Mouse (Mus musculus): ENCODE results near the gene Map3k13. TPM values are rescaled to one million over a fixed set of nuclear protein-coding genes. Genes with fewer than 3 reads are reported as not detected.
"Not testable (repeated sequence)": the region's sequence is repeated elsewhere in the genome, so short reads cannot be mapped to it uniquely, and the experiment has no call there.

Gene Map3k13
- total and polyA plus RNA-seq, 3 experiments: 0.23 to 0.82 TPM; not detected in 1

DNA sequence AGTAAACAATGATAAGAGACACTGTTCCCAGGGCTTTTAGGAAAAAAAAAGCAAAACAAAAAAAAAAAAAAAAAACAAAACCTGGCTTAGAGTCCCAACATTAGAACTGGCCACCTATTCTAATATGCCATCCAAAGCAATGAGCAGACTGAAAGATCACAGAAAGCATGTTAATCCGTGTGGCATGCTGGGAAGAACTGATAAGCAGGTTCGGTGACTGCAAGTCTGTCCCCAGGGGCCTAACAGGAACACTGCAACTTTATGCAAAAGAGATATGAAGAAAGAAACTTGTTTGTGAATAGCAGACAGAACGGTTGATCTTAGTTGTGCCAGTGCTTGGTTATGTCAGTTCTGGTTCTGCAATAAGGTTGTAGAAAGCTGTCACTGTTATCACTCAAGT, 2.4 kb upstream of the Map3k13 start (continued):
- TF ChIP-seq TAL1 (IDR thresholded peaks at IDR 0.05; ENCODE audit: low read length) (peak; percentile 85), POLR2AphosphoS2 (IDR thresholded peaks at IDR 0.05; ENCODE audit: low read length) (no peak), MAFK (IDR thresholded peaks at IDR 0.05; ENCODE audit: borderline replicate concordance, low read depth, low read length) (no peak), HCFC1 (IDR thresholded peaks at IDR 0.05; ENCODE audit: low read depth, low read length) (peak; percentile 64; the same call in 1 of the 2 replicates), MYC (IDR thresholded peaks at IDR 0.05; ENCODE audit: low read depth, low read length) (peak; percentile 87), ZNF384 (IDR thresholded peaks at IDR 0.05; ENCODE audit: low read depth, low read length) (peak; percentile 84), NELFE (IDR thresholded peaks at IDR 0.05; ENCODE audit: low read depth, low read length) (no peak), GABPA (IDR thresholded peaks at IDR 0.05; ENCODE audit: low read depth, low read length) (no peak), ELF1 (IDR thresholded peaks at IDR 0.05; ENCODE audit: low read depth, low read length) (no peak), TCF12 (IDR thresholded peaks at IDR 0.05; ENCODE audit: low read depth, low read length) (peak; percentile 81), POLR2A (IDR thresholded peaks at IDR 0.05; ENCODE audit: control insufficient read depth in 1 of 2, insufficient read depth in 1 of 2, low read depth in 1 of 2, low read length in 2 of 2, poor library complexity in 1 of 2) (no peak; a peak in 1 of 4 replicates), CHD2 (IDR thresholded peaks at IDR 0.05; ENCODE audit: low read length) (no peak), USF1 (IDR thresholded peaks at IDR 0.05; ENCODE audit: low read depth, low read length) (no peak), POLR2AphosphoS5 (IDR thresholded peaks at IDR 0.05; ENCODE audit: borderline replicate concordance, low read depth, low read length) (no peak), TBP (IDR thresholded peaks at IDR 0.05; ENCODE audit: low read depth, low read length) (peak; percentile 34; the same call in 1 of the 2 replicates), SIN3A (IDR thresholded peaks at IDR 0.05; ENCODE audit: low read length) (peak; percentile 69), EP300 (IDR thresholded peaks at IDR 0.05; ENCODE audit: low read depth in 1 of 2, low read length in 2 of 2) (peak; percentile 73 to 76), MEF2A (IDR thresholded peaks at IDR 0.05; ENCODE audit: extremely low read depth, insufficient replicate concordance, low read depth, low read length, poor library complexity, severe bottlenecking) (no peak), E2F4 (IDR thresholded peaks at IDR 0.05; ENCODE audit: borderline replicate concordance, low read depth, low read length) (no peak), NRF1 (IDR thresholded peaks at IDR 0.05; ENCODE audit: insufficient read depth, low read depth, low read length, poor library complexity, severe bottlenecking) (no peak)

DNA sequence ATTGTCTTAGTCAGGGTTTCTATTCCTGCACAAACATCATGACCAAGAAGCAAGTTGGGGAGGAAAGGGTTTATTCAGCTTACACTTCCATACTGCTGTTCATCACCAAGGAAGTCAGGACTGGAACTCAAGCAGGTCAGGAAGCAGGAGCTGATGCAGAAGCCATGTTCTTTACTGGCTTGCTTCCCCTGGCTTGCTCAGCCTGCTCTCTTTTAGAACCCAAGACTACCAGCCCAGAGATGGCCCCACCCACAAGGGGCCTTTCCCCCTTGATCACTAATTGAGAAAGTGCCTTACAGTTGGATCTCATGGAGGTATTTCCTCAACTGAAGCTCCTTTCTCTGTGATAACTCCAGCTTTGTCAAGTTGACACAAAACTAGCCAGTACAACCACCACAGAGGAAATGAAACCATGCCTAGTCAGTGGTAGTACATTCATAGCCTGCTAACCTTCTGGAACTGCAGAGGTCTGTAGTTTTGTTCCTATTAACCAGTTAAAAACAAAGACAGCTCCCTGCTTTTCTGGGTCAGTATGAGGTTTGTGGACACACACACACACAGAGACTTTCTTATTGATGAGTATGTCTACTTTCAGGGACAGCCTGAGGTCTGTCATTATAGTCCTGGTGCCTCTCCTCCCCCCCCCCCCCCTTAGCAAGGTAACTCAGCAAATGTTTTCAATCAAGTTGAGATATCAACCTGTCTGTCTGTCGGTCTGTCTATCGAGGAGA, 901 bp upstream of the Map3k13 start:
- peak; percentile 45 for DNase-seq (ENCODE audit: low read depth, low spot score)
- Histone ChIP-seq H3K27ac (ENCODE audit: control insufficient read depth, low read depth, low read length) (peak overlapping the region; percentile 86), H3K4me3 (ENCODE audit: control insufficient read depth in 1 of 2, insufficient read depth in 1 of 2, low read depth in 2 of 2, low read length in 2 of 2) (peak overlapping the region; percentile 85 to 92), H3K9ac (ENCODE audit: control insufficient read depth, low read depth, low read length, poor library complexity, severe bottlenecking) (peak overlapping the region; percentile 62), H3K36me3 (ENCODE audit: control insufficient read depth in 1 of 2, insufficient read depth in 2 of 2, low read length in 2 of 2) (peaks cover 0 to 25% of the 10 kb centered on the region in 2 experiments; a peak in 2 of 4 replicates)
- TF ChIP-seq SIN3A (IDR thresholded peaks at IDR 0.05; ENCODE audit: low read length): peak; percentile 6; the same call in 1 of the 2 replicates
- not testable (repeated sequence) for H3K79me2 ChIP-seq (ENCODE audit: control insufficient read depth, insufficient read depth, low read length, poor library complexity); H3K27me3 ChIP-seq (ENCODE audit: control insufficient read depth in 1 of 2, insufficient read depth in 2 of 2, low read length in 2 of 2); H3K9me3 ChIP-seq (replicated peaks; ENCODE audit: insufficient read depth, low read length); H3K4me1 ChIP-seq (ENCODE audit: control insufficient read depth in 1 of 2, insufficient read depth in 2 of 2, low read length in 2 of 2)

All from MEL (cell line).